Mouse (Mus musculus): ENCODE measurements around the gene Lingo1.

GRCm38 (mm10) chr9:56581700-56582099 is 214.6 kb downstream of the Lingo1 start:
- TF ChIP-seq CTCF (IDR thresholded peaks at IDR 0.05; ENCODE audit: low read depth, low read length) = no peak
- TF ChIP-seq GATA1 (IDR thresholded peaks at IDR 0.05; ENCODE audit: borderline replicate concordance, low read length) = no peak
- no peak for TF ChIP-seq GATA2 (IDR thresholded peaks at IDR 0.05; ENCODE audit: borderline replicate concordance, low read depth, low read length)

All from G1E (cell line).